Mouse (Mus musculus) lung, adult 2 months (tissue): Measurements from ENCODE around the gene Cttnbp2. TPM values are rescaled to one million over a fixed set of nuclear protein-coding genes. Genes with fewer than 3 reads are reported as not detected.
"Not testable (repeated sequence)": the region's sequence is repeated elsewhere in the genome, so short reads cannot be mapped to it uniquely, and the experiment has no call there.

Experiments
- DNase-seq: peaks from one replicate; pipeline ENCODE4 v3.0.0; 2022
- H3K4me1 ChIP-seq: fragments of 200-500 bp; 2 replicates; pipeline ENCODE4 v1.6.1; 2011; ENCODE audit warnings: low read length; ENCODE audit not compliant: control insufficient read depth, insufficient read depth
- H3K4me3 ChIP-seq: fragments of 200-500 bp; replicated peaks from 2 replicates; pipeline ENCODE3; 2011; ENCODE audit warnings: low read depth, mild to moderate bottlenecking, control low read depth, low read length; ENCODE audit errors: extremely low read depth
- CTCF ChIP-seq: fragments of 200-500 bp; IDR thresholded peaks from 2 replicates; pipeline ENCODE4 v1.5.1; 2011; ENCODE audit warnings: mild to moderate bottlenecking, low read length, control low read depth; ENCODE audit not compliant: insufficient read depth
- POLR2A ChIP-seq: fragments of 200-500 bp; IDR thresholded peaks from 2 replicates; pipeline ENCODE4 v1.6.1; 2011; ENCODE audit warnings: low read depth, mild to moderate bottlenecking, control low read depth, low read length, borderline replicate concordance; ENCODE audit errors: extremely low read depth
- WGBS: fragments of 180-500 bp; shearing (Covaris S2); methylation state at CpG from one replicate; pipeline ENCODE4 v1.1.7; 2018; 5-methylcytosine and 5-hydroxymethylcytosine counted together
- polyA plus RNA-seq: library from polyadenylated mRNA; depleted of rRNA; stranded (reverse); fragments of >200 nt; gene quantifications from 2 replicates; pipeline ENCODE4 v1.2.3, GENCODE M21; 2012

Gene Cttnbp2
- polyA plus RNA-seq, 1 experiment, result 5.1 TPM

DNA sequence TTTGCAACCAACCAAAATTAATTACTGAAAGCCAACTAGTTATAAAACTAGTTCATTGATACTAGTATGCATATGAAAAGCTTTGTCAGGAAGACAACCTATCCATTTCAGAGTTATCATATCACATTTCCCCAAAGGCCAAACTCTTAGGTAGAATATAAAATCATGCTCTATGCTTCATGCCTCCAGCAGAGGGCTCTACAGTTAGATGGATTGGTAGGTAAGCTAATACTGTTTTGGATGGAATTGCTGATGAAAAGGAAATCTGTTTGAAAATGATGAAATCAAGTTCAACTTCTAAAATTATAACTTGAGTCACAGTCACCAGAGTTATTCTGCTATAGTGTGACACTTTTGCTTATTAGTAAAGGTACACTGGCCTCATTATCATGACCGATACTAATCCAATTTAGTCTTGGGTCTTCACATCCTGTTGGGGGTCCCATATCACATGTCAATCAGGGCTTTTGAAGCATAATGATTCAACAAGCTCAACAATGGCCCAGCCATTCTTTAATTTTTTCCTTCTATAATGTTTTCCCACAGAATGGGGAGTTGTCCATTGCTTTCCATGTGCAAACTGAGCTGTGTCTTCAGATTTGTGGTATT lies 113.5 kb downstream of the Cttnbp2 start:
- WGBS, result 92% methylated on average over 1 of the region's 1 CpGs
- Histone ChIP-seq H3K4me1 (no peaks in the 10 kb centered on the region), H3K4me3 (no peak overlapping the region)
- TF ChIP-seq POLR2A (no peak), CTCF (peak; percentile 12; the same call in 1 of the 2 replicates)
- no peak for DNase-seq

- H3K4me1 ChIP-seq, result no peaks in the 10 kb centered on the region
- no peak overlapping the region for H3K4me3 ChIP-seq
- TF ChIP-seq POLR2A, result no peak
- no peak for TF ChIP-seq CTCF
- WGBS, result 74% methylated on average over 2 of the region's 2 CpGs
- no peak for DNase-seq
These were observed 133.3 kb downstream of the Cttnbp2 start for GRCm38 (mm10) chr6:18381380-18381779.

DNA sequence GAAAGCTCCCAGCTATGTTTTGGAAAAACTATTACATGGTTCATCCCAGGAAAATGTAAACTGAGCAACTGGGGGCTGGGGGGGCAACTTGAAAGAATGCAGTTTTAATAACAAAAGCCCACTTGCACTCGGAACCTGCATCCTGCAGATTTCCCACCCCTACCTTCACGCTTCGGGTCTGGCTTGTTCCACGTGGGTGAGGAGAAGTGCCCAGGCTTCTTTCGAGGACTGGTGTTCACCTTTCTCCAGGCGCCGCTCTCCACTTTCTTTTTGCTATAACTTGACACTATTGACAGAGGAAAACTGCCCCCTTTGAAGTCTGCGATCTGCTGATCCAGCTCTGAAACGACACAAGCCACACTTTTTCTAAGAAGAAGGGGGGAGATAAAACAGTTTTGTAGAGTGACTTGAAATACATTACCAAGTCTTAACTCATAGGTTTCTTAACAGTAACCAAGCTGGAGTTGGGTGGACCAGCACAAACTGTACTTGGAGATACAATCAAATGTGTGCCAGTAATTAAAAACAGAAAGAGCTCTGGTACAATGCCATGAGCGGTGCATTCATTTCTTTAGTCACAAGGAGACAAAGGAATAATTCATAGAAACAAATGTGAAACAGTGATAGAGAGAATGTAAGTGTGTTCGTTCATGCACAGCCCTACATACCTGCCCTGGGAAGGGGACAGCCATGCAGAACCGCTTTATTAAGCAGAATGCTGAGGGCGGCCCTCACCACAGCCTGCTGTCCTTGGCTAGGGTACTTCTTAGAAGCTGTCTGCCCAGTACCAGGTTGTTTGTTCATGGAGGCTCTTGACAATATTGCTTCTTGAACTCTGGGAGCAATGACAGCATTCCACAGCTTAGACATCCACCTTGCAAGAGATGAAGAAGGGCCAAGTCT lies 134.1 kb downstream of the Cttnbp2 start:
- Histone ChIP-seq H3K4me3 (no peak overlapping the region), H3K4me1 (no peaks in the 10 kb centered on the region)
- no peak for DNase-seq
- no peak for TF ChIP-seq POLR2A
- TF ChIP-seq CTCF, result no peak
- WGBS, result 58% methylated on average over 13 of the region's 13 CpGs

DNA sequence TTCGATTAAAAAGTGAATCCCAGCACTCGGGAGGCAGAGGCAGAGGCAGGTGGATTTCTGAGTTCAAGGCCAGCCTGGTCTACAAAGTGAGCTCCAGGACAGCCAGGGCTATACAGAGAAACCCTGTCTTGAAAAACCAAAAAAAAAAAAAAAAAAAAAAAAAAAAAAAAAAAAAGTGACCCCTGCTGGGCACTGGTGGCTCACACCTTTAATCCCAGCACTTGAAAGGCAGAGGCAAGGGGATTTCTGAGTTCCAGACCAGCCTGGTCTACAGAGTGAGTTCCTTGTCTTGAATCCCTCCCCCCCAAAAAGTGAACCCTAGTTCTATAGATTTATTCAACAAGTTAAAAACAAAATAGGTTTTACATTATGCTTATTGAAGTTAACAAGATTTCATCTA lies 136.9 kb downstream of the Cttnbp2 start:
- H3K4me3 ChIP-seq, DNase-seq, H3K4me1 ChIP-seq: not testable (repeated sequence)
- 93% methylated on average over 2 of the region's 2 CpGs for WGBS

DNA sequence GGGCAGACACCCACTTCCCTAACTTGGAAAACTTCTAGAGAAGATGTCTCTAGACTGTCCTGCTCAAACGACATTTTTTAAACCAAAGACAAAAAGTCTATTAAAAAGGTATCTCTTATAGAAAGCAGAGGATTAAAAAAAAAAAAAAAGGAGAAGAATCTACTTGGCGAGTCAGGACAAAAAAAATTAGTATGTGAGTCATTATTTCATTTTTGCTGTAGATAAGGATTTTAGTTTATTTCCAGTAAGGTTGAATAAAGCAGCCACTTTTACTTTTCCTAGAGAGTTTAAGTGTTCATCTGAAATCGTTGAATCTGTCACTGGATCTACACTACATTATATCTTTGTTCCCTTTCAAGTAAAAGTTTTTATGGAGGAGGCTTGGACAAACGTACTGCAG lies 139.9 kb downstream of the Cttnbp2 start:
- 67% methylated on average over 4 of the region's 4 CpGs for WGBS

DNA sequence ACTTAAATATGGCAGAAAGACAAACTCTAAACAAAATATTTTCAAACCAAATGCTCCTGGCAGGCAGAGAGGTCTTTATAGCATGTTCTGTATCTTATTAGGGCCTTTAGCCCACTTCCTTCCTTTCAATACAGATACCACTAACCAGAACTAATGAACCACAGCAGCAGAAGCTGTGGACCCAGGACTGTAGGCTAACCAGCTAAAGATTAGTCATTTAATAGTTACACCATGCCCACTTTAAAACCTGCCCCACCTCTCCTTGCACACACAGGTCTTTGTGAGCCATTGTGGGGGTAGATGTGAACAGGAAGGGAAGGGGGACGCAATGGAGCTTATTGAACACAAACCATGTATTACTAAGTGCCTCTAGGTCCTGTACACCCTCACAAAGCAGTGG lies 141.0 kb downstream of the Cttnbp2 start:
- 77% methylated on average over 1 of the region's 1 CpGs for WGBS
- Histone ChIP-seq H3K4me1 (no peaks in the 10 kb centered on the region), H3K4me3 (no peak overlapping the region)
- DNase-seq, result no peak
- TF ChIP-seq POLR2A, result no peak
- TF ChIP-seq CTCF, result no peak

More for the DNA sequence above, 139.9 kb downstream of the Cttnbp2 start:
- DNase-seq, result no peak
- no peak overlapping the region for H3K4me3 ChIP-seq
- TF ChIP-seq POLR2A (no peak), CTCF (no peak)
- H3K4me1 ChIP-seq, result no peaks in the 10 kb centered on the region

GRCm38 (mm10) chr6:18372447-18373228 lies 142.0 kb downstream of the Cttnbp2 start:
- WGBS, result 26% methylated on average over 7 of the region's 7 CpGs
- DNase-seq, result peak; percentile 72
- no peak overlapping the region for H3K4me3 ChIP-seq
- H3K4me1 ChIP-seq, result no peaks in the 10 kb centered on the region
- TF ChIP-seq POLR2A (no peak), CTCF (peak; percentile 79)

DNA sequence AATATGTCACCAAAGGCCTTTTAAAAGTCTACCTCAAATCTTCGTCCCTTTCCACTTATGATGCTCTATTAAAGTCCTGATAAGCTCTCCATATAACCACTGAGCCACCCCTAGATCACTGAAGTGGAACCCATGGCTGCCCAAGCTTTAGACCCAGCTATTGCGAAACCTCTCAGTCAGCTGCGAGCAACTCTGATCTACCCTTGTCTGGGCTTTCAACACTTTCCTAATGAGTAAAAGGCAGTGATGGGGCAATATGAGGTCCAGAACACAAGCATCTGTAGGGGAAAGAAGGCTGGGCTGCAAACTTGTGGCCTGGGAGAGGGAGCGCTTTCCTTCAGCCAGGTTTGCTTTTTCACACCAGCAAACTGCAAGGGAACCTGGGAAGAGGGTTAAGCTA lies 144.9 kb downstream of the Cttnbp2 start:
- TF ChIP-seq POLR2A (no peak), CTCF (no peak)
- 85% methylated on average over 4 of the region's 4 CpGs for WGBS

GRCm38 (mm10) chr6:18369054-18369453 lies 145.6 kb downstream of the Cttnbp2 start:
- TF ChIP-seq POLR2A, result no peak
- no peak for TF ChIP-seq CTCF
- DNase-seq, result no peak
- Histone ChIP-seq H3K4me1 (no peaks in the 10 kb centered on the region), H3K4me3 (no peak overlapping the region)
- WGBS, result 91% methylated on average over 3 of the region's 3 CpGs

More for the DNA sequence above, 144.9 kb downstream of the Cttnbp2 start:
- DNase-seq, result no peak
- Histone ChIP-seq H3K4me3 (no peak overlapping the region), H3K4me1 (no peaks in the 10 kb centered on the region)

- H3K4me3 ChIP-seq, result no peak overlapping the region
- TF ChIP-seq CTCF (no peak), POLR2A (no peak)
- H3K4me1 ChIP-seq, result no peaks in the 10 kb centered on the region
- no peak for DNase-seq
- WGBS, result 45% methylated on average over 5 of the region's 5 CpGs
These were observed 152.4 kb downstream of the Cttnbp2 start for GRCm38 (mm10) chr6:18362232-18362631.
